Mouse (Mus musculus): ENCODE measurements at regions not wholly inside any gene's neighbourhood (a gene's known extent, or its start where the extent isn't known, plus 50 kb on each side); places are given as distances from the start of the nearest gene placed in this dataset.

DNA sequence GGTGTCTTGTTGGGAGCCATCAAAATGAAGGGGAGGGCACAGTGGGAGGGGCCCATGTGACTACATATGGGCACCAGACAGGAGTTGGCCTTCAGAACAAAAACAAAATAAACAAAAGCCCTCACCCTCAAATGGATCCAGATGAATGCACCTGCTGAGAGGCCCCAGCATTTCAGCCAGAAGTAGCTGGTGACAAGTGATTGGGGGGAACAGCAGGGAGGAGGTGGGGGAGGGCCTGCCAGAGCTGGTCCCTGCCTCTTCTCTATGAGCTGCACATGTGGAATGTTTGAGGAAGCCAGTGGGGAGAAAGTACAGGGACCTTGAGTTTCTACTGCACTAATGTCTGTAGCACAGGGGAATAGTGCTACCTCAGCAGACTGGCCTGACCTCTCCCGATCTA is 139.5 kb downstream of the Efnb2 start:
- ATAC-seq (replicated peaks; ENCODE audit: low FRiP score, low TSS enrichment, low read depth) (no peak), DNase-seq (ENCODE audit: low spot score) (no peak)
- Histone ChIP-seq H3K4me3 (ENCODE audit: low read depth, low read length) (no peak overlapping the region), H3K27me3 (replicated peaks; ENCODE audit: control insufficient read depth, insufficient read depth, low read length) (no peaks in the 10 kb centered on the region), H3K4me2 (ENCODE audit: low read length) (no peak overlapping the region), H3K9ac (ENCODE audit: low read length) (no peak overlapping the region), H3K27ac (ENCODE audit: low read depth) (no peak overlapping the region), H3K9me3 (ENCODE audit: control insufficient read depth, low read length) (no peaks in the 10 kb centered on the region), H3K36me3 (ENCODE audit: control insufficient read depth, insufficient read depth, low read length) (no peaks in the 10 kb centered on the region), H3K4me1 (replicated peaks; ENCODE audit: control insufficient read depth, insufficient read depth, low read length) (no peaks in the 10 kb centered on the region)
- WGBS: 80% methylated on average over 1 of the region's 1 CpGs

DNA sequence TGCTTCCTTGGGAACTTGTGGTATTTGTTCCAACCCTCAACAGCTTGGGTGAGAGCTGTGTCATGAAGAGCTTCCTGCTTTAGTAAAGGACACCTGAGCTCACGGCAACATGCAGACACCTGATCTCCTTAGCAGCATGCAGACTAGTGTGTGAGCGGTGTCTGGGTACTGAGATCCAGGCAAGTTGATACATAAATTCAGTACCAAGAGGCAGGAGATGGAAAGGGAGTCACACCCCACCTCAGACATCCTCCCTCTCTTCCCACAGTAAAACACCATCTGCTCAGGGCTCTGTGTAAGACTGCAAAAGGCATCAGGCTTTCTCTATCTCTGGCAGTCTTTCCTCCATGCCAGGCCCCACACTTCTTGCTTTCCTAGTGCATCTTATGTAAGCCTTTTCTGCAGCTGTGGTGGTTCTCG is 141.3 kb downstream of the Efnb2 start:
- no peaks in the 10 kb centered on the region for H3K27me3 ChIP-seq (replicated peaks; ENCODE audit: control insufficient read depth, insufficient read depth, low read length)
- H3K9ac ChIP-seq (ENCODE audit: low read length): no peak overlapping the region
- H3K4me3 ChIP-seq (ENCODE audit: low read depth, low read length): no peak overlapping the region
- WGBS: 87% methylated on average over 3 of the region's 3 CpGs
- H3K27ac ChIP-seq (ENCODE audit: low read depth): no peak overlapping the region
- no peaks in the 10 kb centered on the region for H3K4me1 ChIP-seq (replicated peaks; ENCODE audit: control insufficient read depth, insufficient read depth, low read length)
- no peaks in the 10 kb centered on the region for H3K36me3 ChIP-seq (ENCODE audit: control insufficient read depth, insufficient read depth, low read length)
- no peaks in the 10 kb centered on the region for H3K9me3 ChIP-seq (ENCODE audit: control insufficient read depth, low read length)
- no peak for ATAC-seq (replicated peaks; ENCODE audit: low FRiP score, low TSS enrichment, low read depth)
- DNase-seq (ENCODE audit: low spot score): no peak
- no peak overlapping the region for H3K4me2 ChIP-seq (ENCODE audit: low read length)

DNA sequence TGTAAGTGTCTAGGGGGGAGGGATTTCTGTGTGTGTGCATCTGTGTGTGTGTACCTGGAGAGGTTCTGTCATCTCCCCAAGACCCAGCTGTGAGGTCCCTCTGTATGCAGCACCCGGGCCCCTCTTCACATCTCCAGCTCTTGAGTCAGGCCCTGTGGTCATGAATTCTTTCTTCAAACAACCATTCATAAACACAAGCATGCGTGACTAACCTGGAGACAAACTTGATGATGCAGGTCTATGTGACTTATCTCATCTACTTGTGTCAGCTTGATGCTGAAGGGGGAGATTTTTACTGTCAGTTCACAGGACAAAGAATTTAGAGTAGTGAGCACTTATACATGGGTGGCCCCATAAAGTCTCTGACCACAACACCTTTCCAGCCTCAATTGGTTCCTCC is 143.4 kb downstream of the Efnb2 start:
- H3K36me3 ChIP-seq (ENCODE audit: control insufficient read depth, insufficient read depth, low read length): no peaks in the 10 kb centered on the region
- H3K4me3 ChIP-seq (ENCODE audit: low read depth, low read length): no peak overlapping the region
- no peaks in the 10 kb centered on the region for H3K27me3 ChIP-seq (replicated peaks; ENCODE audit: control insufficient read depth, insufficient read depth, low read length)
- no peak for DNase-seq (ENCODE audit: low spot score)
- no peaks in the 10 kb centered on the region for H3K4me1 ChIP-seq (replicated peaks; ENCODE audit: control insufficient read depth, insufficient read depth, low read length)
- no peak overlapping the region for H3K9ac ChIP-seq (ENCODE audit: low read length)
- H3K27ac ChIP-seq (ENCODE audit: low read depth): no peak overlapping the region
- no peak overlapping the region for H3K4me2 ChIP-seq (ENCODE audit: low read length)
- WGBS: 62% methylated on average over 2 of the region's 2 CpGs
- no peak for ATAC-seq (replicated peaks; ENCODE audit: low FRiP score, low TSS enrichment, low read depth)
- H3K9me3 ChIP-seq (ENCODE audit: control insufficient read depth, low read length): no peaks in the 10 kb centered on the region

DNA sequence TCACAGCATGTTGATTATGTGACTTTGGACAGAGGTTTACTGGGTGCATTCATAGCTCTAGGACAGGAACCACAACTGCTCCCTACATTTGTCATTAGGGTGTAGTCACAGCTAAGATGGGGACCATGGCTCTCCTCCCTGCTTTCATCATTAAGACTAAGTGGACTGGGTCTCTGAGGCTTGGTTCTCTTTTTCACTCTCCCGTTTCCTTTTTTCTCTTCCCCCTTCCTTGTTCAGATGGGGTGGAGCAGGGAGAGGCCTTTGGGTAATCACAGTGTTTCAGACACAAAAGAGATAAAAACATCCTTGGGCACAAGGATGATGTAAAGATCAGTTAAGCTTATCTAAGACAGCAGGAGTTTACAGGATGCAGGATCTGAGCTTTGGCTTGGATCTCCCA is 144.8 kb downstream of the Efnb2 start:
- no peaks in the 10 kb centered on the region for H3K27me3 ChIP-seq (replicated peaks; ENCODE audit: control insufficient read depth, insufficient read depth, low read length)
- 50% methylated on average over 1 of the region's 1 CpGs for WGBS
- H3K4me3 ChIP-seq (ENCODE audit: low read depth, low read length): no peak overlapping the region
- no peaks in the 10 kb centered on the region for H3K4me1 ChIP-seq (replicated peaks; ENCODE audit: control insufficient read depth, insufficient read depth, low read length)
- DNase-seq (ENCODE audit: low spot score) (no peak), ATAC-seq (replicated peaks; ENCODE audit: low FRiP score, low TSS enrichment, low read depth) (no peak)
- no peak overlapping the region for H3K27ac ChIP-seq (ENCODE audit: low read depth)
- H3K36me3 ChIP-seq (ENCODE audit: control insufficient read depth, insufficient read depth, low read length): no peaks in the 10 kb centered on the region
- no peak overlapping the region for H3K9ac ChIP-seq (ENCODE audit: low read length)
- no peak overlapping the region for H3K4me2 ChIP-seq (ENCODE audit: low read length)
- H3K9me3 ChIP-seq (ENCODE audit: control insufficient read depth, low read length): no peaks in the 10 kb centered on the region

DNA sequence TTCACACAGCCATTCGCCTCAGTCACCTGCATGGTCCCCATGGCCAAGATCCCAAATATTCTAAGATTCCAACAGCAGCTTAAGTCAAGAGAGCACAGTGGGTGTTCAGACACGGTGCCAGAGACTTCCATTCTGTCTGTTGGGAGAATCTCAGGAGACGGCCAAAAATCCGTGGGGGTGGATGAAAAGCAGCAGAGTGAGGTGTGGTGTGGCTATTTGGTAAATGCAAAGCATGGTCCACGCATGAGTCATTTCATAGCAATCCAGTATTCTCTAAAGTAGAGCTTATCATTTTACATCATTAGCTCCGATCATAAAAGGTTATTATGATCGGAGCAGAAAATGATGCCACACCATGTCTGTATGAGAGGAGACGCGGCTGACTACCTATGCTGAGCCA is 161.1 kb downstream of the Efnb2 start:
- Histone ChIP-seq H3K9me3 (ENCODE audit: control insufficient read depth, low read length) (peaks cover 4% of the 10 kb centered on the region; the same call in 1 of the 2 replicates), H3K27ac (ENCODE audit: low read depth) (no peak overlapping the region), H3K36me3 (ENCODE audit: control insufficient read depth, insufficient read depth, low read length) (no peaks in the 10 kb centered on the region), H3K4me2 (ENCODE audit: low read length) (no peak overlapping the region), H3K9ac (ENCODE audit: low read length) (no peak overlapping the region), H3K4me3 (ENCODE audit: low read depth, low read length) (no peak overlapping the region), H3K27me3 (replicated peaks; ENCODE audit: control insufficient read depth, insufficient read depth, low read length) (no peaks in the 10 kb centered on the region), H3K4me1 (replicated peaks; ENCODE audit: control insufficient read depth, insufficient read depth, low read length) (no peaks in the 10 kb centered on the region)
- WGBS: 91% methylated on average over 9 of the region's 9 CpGs
- no peak for ATAC-seq (replicated peaks; ENCODE audit: low FRiP score, low TSS enrichment, low read depth)
- DNase-seq (ENCODE audit: low spot score): no peak

DNA sequence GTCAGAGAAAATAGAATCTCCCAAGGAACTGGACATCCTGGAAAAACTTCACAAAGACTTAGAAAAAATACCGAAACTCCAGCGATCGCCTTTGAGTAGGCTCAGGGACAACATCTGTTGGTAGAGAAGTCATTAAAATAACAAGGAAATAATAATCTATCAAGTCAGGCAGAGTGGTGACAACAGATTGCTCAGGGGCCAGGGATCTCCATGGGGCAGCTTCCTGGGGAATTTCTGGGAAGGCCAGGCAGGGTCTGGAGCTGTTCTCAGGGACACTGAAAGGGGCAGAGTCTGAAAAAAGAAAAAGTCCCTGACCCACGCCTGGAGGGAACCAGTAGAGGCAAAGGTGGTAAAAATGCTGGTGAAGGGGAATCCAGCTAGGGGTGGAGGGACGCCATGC is 162.3 kb downstream of the Efnb2 start:
- H3K4me2 ChIP-seq (ENCODE audit: low read length): no peak overlapping the region
- no peak for ATAC-seq (replicated peaks; ENCODE audit: low FRiP score, low TSS enrichment, low read depth)
- no peak overlapping the region for H3K9ac ChIP-seq (ENCODE audit: low read length)
- no peak overlapping the region for H3K4me3 ChIP-seq (ENCODE audit: low read depth, low read length)
- no peak for DNase-seq (ENCODE audit: low spot score)
- no peaks in the 10 kb centered on the region for H3K4me1 ChIP-seq (replicated peaks; ENCODE audit: control insufficient read depth, insufficient read depth, low read length)
- H3K27me3 ChIP-seq (replicated peaks; ENCODE audit: control insufficient read depth, insufficient read depth, low read length): no peaks in the 10 kb centered on the region
- H3K27ac ChIP-seq (ENCODE audit: low read depth): no peak overlapping the region
- 58% methylated on average over 5 of the region's 5 CpGs for WGBS
- peaks cover 4% of the 10 kb centered on the region; the same call in 1 of the 2 replicates for H3K9me3 ChIP-seq (ENCODE audit: control insufficient read depth, low read length)
- no peaks in the 10 kb centered on the region for H3K36me3 ChIP-seq (ENCODE audit: control insufficient read depth, insufficient read depth, low read length)

DNA sequence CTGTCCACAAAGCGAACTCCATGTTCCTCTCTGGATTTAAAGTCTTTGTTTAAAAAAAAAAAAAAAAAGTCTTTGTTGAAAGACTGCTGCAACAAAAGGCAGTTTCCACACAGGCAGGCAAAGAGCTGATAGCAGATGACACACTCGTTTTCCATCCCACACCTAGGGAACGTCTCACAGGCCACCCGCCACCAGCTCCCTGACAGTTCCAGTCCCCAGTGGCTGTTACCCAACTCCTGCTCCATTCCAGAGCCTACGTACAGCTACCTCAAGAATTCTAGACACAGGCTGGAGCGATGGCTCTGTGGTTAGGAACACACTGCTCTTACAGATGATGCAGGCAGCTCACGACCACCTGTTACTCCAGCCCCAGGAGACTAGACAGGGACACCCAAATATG is 165.6 kb downstream of the Efnb2 start:
- H3K4me3 ChIP-seq (ENCODE audit: low read depth, low read length): no peak overlapping the region
- H3K27ac ChIP-seq (ENCODE audit: low read depth): no peak overlapping the region
- no peak for DNase-seq (ENCODE audit: low spot score)
- no peaks in the 10 kb centered on the region for H3K9me3 ChIP-seq (ENCODE audit: control insufficient read depth, low read length)
- H3K27me3 ChIP-seq (replicated peaks; ENCODE audit: control insufficient read depth, insufficient read depth, low read length): no peaks in the 10 kb centered on the region
- ATAC-seq (replicated peaks; ENCODE audit: low FRiP score, low TSS enrichment, low read depth): no peak
- no peaks in the 10 kb centered on the region for H3K4me1 ChIP-seq (replicated peaks; ENCODE audit: control insufficient read depth, insufficient read depth, low read length)
- no peaks in the 10 kb centered on the region for H3K36me3 ChIP-seq (ENCODE audit: control insufficient read depth, insufficient read depth, low read length)
- no peak overlapping the region for H3K9ac ChIP-seq (ENCODE audit: low read length)
- H3K4me2 ChIP-seq (ENCODE audit: low read length): no peak overlapping the region
- 82% methylated on average over 7 of the region's 7 CpGs for WGBS

DNA sequence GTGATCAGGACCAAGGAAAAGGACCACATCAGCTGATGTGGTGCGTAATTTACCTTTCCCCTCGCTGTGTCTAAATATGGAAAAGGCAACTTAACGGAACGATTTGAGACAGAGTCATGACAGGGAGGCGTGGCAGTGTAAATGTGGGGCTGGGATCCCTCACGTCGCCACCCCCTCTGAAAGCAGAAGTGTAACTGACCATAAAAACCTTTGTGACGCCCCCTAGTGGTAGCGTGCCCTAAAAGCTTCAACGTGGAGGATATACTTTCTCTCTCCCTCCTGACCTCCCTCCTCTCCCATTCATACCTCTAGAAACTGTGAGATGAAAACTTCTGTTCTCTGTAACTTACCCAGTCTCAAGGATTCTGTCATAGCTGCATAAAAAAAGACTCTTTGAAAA is 166.8 kb downstream of the Efnb2 start:
- DNase-seq (ENCODE audit: low spot score) (no peak), ATAC-seq (replicated peaks; ENCODE audit: low FRiP score, low TSS enrichment, low read depth) (no peak)
- Histone ChIP-seq H3K4me2 (ENCODE audit: low read length) (no peak overlapping the region), H3K9ac (ENCODE audit: low read length) (no peak overlapping the region), H3K9me3 (ENCODE audit: control insufficient read depth, low read length) (no peaks in the 10 kb centered on the region), H3K4me3 (ENCODE audit: low read depth, low read length) (no peak overlapping the region), H3K36me3 (ENCODE audit: control insufficient read depth, insufficient read depth, low read length) (no peaks in the 10 kb centered on the region), H3K27ac (ENCODE audit: low read depth) (no peak overlapping the region), H3K27me3 (replicated peaks; ENCODE audit: control insufficient read depth, insufficient read depth, low read length) (no peaks in the 10 kb centered on the region), H3K4me1 (replicated peaks; ENCODE audit: control insufficient read depth, insufficient read depth, low read length) (no peaks in the 10 kb centered on the region)
- WGBS: 90% methylated on average over 10 of the region's 10 CpGs

DNA sequence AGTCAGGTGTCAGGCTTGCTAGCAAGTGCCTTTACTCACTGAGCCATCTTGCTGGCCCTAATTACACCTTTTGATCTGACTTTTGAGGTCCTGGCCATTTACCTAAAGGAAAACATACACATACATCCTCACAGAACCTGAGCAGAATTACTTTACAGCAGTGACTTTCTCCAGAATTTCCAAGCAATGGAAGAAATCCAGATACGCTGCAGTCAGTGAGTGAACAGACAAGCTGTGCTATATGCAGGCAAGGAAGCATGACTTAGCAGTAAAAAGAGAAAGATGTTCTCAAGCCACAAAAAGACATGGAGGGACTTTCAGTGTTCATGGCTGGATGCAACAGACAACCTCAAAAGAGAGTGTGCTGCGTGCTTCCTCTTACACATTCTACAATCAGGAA is 169.1 kb downstream of the Efnb2 start:
- DNase-seq (ENCODE audit: low spot score) (no peak), ATAC-seq (replicated peaks; ENCODE audit: low FRiP score, low TSS enrichment, low read depth) (no peak)
- Histone ChIP-seq H3K27ac (ENCODE audit: low read depth) (no peak overlapping the region), H3K36me3 (ENCODE audit: control insufficient read depth, insufficient read depth, low read length) (no peaks in the 10 kb centered on the region), H3K4me2 (ENCODE audit: low read length) (no peak overlapping the region), H3K4me1 (replicated peaks; ENCODE audit: control insufficient read depth, insufficient read depth, low read length) (peaks cover 5% of the 10 kb centered on the region), H3K9me3 (ENCODE audit: control insufficient read depth, low read length) (no peaks in the 10 kb centered on the region), H3K27me3 (replicated peaks; ENCODE audit: control insufficient read depth, insufficient read depth, low read length) (no peaks in the 10 kb centered on the region), H3K9ac (ENCODE audit: low read length) (no peak overlapping the region), H3K4me3 (ENCODE audit: low read depth, low read length) (no peak overlapping the region)
- WGBS: 79% methylated on average over 2 of the region's 2 CpGs

All from intestine, embryonic 14.5 days (tissue).